Mouse (Mus musculus) frontal cortex, postnatal 14 days (tissue): ENCODE measurements around the gene Alpi.

Experiments
- DNase-seq, 2 experiments: peaks; one replicate each; pipeline ENCODE4 v3.0.0; 2022; ENCODE audit warnings: low spot score in 2 of 2

Gene Alpi

DNA sequence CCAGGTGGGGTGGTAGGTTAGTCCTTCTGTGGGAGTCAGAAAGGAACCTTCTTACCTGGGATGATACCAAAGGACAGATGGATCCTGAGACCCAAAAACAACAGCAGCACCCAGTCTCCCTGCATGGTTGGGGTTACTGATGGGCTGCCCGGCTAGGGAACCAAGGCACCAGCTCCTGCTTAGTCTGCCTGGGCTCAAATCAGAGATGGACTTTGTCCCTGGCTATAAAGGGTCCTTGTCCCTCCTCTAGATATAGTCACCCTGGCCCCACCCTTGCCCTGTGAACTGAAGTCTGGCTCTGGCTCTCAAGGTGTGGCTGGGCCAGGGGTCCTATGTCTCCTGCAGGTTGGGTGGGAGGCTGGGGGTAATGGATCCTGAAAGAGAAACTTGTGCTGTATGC, at the start of gene Alpi:
TSS of gene Alpi (minus strand) at position 196 of the 400 bp plus-strand sequence.
- DNase-seq: no peak

DNA sequence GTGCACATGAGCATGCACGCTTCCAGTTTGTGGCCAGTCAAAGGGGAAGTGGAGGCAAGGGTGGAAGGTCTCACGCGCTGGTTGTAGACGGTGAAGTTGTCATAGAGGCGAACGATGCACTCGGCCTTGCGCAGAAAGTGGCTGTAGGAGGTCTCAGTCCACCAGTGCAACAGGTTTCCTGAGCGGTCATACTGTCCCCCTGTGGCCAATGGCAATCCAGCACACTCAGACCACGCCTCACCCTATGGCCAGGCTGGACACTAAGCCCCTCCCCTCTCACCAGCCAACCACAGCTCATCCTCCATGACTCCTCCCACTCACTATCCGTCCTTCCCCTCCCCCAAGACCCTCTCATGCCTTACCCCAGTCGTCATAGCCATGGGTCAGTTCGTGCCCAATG, 48.0 kb upstream of the Alpi start:
- DNase-seq: no peak

DNA sequence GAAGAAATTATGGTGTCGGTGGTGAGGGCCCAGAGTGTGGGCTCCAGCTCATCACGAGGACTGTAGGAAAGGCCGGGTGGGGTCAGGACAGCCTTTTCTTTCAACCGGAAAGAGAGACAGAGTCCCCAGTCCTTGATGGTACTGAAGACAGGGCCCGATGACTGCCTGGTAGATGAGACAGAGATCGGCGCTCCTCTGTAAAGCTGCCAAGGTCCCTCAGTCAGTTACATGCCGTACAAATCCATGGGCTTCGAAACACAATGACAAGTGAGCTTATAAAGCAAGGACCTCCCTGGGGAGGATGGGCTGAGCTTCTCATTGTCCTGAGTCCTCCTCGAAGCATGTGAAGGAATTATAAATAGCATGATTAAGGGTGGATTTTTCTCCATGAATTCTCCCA, 41.7 kb upstream of the Alpi start:
- DNase-seq: no peak

DNA sequence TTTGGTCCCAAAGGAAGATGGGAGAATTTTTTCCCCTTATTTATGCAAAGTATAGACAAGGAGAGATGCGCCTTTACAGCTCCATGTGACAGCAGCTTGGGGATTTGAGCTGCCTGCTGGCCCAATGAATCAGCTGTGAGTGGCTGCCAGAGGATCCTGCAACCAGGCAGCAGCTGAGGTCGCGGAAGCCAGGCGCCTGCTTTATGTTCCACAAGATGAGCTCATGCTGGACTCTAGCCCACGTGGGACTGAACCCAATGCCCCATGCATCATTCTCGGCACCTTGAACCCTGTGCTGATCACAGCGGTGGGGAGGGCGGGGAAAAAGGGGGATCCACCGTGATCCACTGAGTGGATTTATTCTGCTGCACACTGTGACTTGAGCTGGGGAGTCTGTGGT, 41.0 kb upstream of the Alpi start:
- DNase-seq: no peak

DNA sequence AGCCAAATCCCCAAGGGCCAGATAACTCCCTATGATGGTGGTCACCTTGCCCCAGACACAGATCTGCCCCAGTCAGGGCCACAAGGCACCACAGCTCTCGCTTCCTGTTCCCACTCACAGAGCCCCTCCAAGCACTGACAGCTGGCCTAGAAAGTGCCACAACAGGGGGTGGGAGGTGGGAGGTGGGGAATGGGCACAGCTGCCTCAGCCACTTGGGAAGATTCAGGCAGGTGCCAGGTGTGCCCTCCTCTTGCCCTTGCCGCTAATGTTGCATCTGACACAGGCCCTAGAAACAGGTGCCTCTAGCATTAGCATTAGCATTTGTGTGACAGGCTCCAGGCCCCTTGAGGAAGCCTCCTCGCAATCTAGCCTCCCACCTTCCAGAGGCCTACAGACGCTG, 40.1 kb upstream of the Alpi start:
- no peak for DNase-seq

DNA sequence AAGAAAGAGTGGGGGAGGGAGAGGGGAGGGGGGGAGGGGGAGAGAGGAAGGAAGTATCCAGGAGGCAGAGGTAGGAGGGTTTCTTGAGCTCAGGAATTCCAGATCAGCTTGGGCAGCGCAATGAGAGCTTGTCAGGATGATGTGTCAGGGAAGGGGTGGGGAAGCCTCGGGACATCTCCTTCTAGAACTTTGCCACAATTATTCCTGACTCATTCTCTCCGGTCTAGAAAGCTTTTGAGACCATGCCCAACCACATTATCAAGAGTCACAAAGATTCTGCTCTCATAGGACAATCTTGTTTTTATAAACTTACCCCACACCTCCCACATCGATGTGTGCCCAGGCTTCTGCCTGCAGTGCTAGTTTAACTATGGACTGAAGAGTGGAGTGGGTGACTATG, 30.4 kb upstream of the Alpi start:
- DNase-seq: no peak

DNA sequence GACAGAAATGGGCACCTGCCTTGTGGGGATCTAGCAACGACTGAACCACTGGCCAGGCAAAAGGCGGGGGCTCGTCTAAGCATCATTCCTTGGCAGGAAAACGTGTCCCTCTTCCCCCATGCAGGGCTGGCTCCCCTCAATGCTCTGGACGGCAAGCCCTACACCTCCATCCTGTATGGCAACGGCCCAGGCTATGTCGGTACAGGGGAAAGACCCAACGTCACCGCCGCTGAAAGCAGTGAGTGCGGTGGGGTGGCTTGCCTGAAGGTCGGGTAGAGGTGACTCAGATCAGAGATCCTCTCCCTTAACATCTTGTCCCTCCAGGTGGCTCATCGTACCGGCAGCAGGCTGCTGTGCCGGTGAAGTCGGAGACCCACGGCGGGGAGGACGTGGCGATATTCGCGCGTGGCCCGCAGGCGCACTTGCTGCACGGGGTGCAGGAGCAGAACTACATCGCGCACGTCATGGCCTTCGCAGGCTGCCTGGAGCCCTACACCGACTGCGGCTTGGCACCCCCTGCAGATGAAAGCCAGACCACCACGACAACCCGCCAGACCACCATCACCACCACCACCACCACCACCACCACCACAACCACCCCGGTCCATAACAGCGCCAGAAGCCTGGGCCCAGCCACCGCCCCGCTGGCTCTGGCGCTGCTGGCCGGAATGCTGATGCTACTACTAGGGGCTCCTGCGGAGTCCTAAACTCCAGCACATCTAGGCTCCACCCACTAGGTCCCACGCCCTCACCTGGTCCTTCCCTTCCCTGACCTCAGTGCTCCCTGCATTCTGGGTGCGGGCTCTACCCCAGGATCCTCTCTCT, 26.0 kb upstream of the Alpi start:
- peak in 1 of 2 experiments; percentile 24 for DNase-seq

DNA sequence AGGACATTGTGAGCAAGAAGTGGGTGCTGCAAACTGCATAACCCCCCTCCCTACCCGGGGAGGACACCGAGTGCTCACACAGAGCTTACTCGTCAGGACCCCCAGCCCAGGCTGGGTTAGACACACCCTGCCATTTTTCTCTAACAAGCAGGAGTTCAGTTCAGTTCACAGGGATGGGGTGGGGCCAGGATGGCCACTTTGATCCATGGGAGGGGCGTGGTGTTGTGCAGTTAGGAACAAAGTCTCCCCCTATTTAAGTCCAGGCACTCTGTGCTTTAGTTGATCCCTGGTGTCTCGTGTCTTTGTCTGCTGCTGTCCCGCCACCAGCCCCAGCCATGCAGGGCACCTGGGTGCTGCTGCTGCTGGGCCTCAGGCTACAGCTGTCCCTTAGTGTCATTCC, 23.3 kb upstream of the Alpi start, which contains the start of gene Akp3:
TSS of gene Akp3 (plus strand) at position 301 of the 400 bp plus-strand sequence.
- DNase-seq: no peak

DNA sequence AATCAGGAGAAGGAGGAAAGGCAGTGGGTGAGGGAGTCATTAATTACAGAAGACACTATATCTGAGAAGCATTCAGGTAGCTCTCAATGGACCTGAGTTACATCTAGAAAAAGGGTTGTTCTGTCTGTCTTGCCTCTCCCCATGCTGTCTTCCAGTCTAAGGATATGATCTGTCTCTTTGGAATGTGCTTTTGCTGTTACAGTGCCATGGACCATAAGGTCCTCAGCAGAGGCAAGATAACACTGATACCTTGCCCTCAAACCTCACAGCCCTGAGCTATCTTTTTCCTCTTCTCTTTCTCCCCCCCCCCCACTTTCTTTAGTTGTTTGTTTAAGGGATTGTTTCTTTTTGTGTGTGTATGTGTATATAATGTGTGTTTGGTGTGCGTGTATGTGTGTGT, 13.4 kb upstream of the Alpi start:
- no peak for DNase-seq

DNA sequence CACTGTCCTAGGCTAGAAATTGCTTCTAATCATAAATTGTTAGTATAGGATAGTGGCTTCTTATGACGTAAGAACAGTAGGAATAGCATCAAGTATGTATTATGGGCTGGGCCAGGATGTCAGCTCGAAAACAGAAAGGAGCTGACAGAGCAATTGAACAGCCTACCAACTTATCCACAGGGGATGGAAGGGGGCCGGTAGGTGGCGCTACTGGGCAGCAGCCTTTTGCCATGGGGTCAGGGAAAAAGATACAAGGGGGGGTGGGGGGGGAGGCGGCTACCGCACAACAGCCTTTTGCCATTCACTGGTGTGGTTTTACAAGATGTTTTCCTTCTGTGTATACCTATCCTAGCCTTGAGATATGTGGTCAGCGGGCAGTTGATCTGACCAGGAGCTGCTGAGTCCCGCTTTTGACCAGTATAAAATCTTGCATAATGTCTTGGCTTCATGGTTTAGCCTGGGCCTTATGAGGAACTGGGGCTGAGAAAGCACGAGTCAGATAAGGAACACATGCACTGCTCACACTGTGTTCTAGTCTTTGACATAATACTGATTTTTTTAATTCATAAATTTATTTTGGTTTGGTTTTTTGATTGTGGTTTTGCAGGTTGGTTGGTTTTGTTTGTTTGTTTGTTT, 10.4 kb upstream of the Alpi start:
- DNase-seq: no peak

DNA sequence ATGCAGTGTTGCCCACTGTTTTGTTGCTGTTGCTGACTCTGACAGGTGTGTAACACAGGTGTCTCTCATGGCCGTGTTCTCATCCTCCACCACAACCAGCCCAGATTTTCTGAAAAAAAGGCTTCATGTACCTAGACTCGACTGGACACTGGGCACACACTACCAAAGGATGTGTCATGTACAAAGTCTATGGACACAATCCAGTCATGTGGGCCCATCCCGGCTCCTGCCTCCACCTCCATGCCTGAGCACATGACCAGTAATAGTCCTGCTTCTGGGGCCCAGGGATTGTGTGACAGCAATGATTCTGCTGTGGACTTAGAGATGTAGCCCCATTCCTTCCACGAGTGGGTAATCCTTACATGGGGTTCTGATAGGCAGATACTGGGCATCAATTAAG, 7.2 kb upstream of the Alpi start:
- no peak for DNase-seq

DNA sequence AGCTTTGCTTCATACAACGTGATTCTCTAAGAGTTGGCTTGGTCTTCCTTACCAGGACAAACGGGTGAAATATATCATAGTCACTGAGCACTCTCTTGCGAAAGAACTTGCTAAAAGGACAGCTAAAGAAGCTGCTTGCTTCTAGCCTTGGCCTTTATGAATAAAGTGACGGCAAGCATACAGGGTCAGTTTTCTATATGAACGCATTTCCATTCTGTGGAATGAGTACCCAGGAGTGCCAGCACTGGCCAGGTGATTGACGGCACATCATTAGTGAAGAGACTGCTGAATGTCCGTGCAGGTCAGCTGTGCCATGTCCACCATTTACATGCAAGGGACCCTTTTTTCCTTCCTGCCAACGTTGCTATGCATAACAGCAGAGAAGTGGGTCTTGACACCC, 5.1 kb upstream of the Alpi start:
- no peak for DNase-seq

DNA sequence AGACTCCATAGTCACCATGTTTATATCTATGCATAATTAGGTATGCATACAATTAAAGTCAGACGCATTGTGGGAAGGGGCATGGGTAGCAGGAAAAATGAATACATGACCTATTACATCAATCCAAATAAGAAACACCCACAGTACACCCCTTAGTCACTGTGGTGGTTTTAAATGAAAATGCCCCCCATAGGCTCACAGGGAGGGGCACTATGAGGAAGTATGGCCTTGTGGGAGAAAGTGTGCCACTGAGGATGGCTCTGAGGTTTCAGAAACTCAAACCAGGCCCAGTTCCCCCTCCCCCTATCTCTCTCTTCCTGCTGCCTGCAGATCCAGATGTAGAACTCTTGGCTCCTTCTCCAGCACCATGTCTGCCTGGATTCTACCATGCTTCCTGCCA, 2.5 kb upstream of the Alpi start:
- no peak for DNase-seq

DNA sequence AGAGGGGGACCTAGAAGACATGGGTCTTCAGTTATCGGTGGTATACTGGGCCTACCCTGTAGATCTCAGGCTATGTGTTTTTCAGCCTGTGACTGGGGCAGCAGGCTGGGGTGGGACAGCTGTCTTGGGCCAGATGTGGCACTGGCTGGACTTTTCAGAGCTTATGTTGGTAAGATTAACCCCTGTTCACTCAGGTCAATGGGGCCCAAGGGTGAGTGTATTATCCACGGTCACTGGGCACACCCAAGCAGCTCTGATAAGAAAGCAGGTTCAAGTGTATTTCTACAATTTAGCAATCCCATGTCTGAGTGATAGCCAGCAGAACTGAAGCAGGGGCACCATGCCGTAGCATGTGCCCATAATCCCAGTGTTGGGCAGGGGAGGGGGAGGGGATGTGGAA, 708 bp upstream of the Alpi start:
- no peak for DNase-seq

DNA sequence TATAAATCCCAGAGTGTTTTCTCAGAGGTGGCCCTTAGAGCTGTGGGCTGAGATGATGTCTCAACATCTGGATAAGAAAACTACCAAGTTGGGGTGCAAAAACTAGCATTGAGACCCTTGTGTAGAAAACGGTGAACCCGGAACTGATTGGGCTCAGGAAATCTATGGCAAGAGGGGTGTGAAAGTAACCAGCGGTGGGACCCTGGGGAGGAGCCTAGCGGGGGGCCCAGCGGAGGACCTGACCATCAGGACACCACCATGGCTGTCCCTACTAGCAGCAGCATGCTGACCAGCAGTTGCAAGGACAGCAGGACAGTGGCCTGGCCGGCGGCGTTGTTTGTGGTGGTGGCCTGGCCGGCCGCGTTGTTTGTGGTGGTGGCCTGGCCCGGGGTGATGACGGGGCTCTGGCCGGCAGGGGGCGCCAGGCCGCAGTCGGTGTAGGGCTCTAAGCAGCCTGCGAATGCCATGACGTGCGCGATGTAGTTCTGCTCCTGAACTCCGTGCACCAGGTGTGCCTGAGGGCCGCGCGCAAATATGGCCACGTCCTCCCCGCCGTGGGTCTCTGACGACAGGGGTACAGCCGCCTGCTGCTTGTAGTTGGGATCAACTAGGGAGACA, 2.9 kb downstream of the Alpi start:
- peak in 1 of 2 experiments; percentile 21 for DNase-seq

DNA sequence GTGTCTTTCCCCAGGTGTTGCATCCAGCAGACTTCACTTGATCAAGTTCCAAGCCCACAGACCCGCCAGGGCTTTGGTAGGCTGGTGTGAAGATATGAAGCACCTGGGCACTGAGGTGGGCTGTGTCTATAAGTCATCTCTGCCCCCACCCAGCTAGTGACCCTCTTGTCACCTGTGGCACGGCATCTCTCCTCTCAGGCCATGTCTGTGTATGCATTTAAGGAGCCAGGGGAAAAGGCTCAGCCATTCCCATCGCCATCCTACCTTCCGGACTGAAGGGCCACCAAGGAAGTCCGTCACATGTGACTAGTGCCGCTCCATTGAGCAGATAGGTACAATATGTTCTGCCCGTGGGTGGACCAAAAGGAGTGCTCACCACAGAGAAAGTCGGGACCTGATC, 5.8 kb downstream of the Alpi start:
- DNase-seq: no peak

DNA sequence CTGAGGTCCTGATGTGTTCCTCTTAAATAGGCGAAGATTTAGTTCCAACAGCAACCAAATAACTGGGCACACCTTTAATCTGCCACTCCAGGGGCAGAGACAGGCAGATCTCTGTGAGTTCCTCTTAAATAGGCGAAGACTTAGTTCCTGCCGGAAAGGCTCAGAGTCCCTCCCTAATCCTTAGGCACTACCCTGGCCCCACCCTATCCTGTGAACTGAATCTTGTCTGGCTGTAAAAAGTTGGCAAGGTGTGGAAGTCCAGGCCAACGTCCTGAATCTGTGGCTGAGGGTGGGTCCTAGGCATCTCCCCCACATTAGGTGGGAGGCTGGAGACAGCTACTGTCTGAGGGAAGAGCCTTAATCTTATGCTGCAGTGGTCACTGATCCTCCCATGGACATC, 11.6 kb downstream of the Alpi start, which contains the start of gene Alppl2:
TSS of gene Alppl2 (minus strand) at position 101 of the 400 bp plus-strand sequence.
- DNase-seq: no peak

DNA sequence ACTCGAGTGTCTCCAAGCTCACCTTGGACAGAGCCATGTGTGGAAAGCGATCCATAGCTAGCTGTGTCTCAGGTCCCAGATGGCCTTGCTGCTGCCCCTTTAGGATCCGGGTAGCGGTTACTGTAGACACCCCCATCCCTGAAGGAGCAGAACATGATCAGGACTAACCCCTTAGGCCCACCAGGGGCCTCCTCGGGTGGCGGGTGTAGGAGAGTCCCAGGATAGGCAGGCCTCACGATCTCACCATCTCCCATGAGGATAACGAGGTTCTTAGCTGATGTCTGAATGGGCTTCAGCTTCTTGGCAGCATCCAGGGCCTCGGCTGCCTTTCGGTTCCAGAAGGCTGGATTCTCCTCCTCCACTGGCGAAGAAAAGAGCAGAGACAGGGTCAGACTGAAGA, 12.2 kb downstream of the Alpi start:
- DNase-seq: no peak

DNA sequence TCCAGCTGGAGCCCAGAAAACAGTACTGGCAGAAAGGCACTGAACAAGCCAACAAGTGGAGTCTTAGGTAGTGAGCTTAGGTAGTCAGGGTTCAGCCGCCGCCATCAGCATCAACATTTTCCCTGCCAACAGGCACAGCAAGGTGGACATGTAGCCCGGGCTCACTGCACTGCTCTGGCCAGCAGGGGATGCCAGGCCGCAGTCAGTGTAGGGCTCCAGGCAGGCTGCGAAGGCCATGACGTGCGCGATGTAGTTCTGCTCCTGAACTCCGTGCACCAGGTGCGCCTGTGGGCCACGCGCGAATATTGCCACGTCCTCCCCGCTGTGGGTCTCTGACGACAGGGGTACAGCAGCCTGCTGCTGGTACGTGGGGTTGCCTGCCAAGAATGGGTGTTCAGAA, 14.4 kb downstream of the Alpi start:
- no peak for DNase-seq

DNA sequence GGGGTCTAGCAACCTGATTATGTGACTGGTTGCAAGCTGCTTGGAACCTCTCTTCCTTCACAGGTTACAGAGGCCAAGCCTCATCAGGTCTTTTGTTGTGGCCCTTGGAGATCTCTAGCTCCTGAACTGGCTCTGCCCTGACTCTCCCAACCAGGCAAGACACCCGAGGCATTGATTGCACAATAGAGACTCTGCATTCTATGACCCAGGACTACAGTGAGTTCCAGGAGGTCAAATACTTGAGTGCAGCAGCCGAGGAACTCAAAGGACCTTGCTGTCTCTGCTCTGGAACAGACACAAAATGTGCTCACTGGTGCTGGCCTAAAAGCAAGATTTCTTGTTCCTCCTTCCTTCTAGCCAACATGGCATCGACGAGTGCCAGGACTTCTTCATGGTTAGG, 15.2 kb downstream of the Alpi start:
- DNase-seq: no peak

DNA sequence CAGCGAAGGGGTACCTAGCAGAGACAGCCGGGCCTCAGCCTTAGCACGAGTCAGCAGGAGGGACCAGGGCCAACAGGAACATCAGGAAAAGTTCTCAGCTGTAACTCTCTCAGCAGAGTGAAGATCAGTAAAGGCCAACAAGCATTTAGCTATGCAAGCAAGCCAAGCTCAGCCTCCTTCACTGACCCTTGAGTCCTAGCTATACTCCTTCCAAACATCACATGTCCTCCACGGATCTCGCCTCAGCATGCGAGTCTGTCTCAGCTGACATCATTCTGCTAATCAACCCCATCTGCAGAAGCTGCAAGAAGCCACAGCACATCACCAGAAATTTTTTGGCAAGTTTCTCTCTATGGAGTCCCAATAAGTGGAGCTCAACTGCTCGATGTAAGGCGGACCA, 27.6 kb downstream of the Alpi start:
- DNase-seq: no peak

DNA sequence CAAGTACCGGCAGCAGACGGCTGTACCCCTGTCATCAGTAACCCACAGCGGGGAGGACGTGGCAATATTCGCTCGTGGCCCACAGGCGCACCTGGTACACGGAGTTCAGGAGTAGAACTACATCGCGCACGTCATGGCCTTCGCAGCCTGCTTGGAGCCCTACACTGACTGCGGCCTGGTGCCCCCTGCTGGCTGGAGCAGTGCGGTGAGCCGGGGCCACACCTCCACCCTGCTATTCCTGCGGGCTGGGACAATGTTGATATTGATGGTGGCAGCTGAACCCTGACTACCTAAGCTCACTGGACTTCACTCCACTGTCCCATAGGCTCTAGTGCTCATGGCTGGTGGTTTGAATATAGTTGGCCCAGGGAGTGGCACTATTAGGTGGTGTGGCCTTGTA, 30.7 kb downstream of the Alpi start:
- DNase-seq: no peak

DNA sequence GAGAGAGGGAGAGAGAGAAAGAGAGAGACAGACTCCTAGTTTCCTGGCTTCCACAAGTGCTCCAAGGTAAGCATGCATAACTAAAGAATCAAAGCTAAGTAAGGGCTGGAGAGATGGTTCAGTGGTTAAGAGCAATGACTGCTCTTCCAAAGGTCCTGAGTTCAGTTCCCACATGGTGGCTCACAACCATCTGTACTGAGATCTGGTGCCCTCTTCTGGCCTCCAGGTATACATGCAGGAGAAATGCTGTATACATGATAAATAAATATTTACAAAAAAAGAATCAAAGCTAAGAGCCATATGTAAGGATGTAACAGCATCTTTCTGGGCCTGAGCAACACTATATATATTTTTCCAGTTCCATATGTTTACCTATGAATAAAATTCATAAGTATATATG, 40.5 kb downstream of the Alpi start:
- DNase-seq: no peak
